Mouse (Mus musculus) liver, postnatal 0 days (tissue): ENCODE data around the gene Ptprk.

ENCODE experiments used
- CTCF ChIP-seq: sonication (generic); IDR thresholded peaks from 2 replicates; pipeline ENCODE4 v1.5.1; 2016; ENCODE audit warnings: antibody characterized with exemption, low read depth
- EP300 ChIP-seq: IDR thresholded peaks from 2 replicates; pipeline ENCODE4 v1.6.1; 2016; ENCODE audit warnings: antibody characterized with exemption, low read depth, mild to moderate bottlenecking

- TF ChIP-seq EP300 (no peak), CTCF (no peak)
These were observed 423.9 kb downstream of the Ptprk start for GRCm38 (mm10) chr10:28498504-28498903.
